Mouse (Mus musculus) liver, embryonic 16.5 days (tissue): Measurements from ENCODE around the gene Pdcl2. TPM values are rescaled to one million over a fixed set of nuclear protein-coding genes. Genes with fewer than 3 reads are reported as not detected.

Source experiments
- ATAC-seq: fragments of 200-750 bp; cut with Nextera tagmentation; 2 replicates; pipeline ENCODE4 v1.8.0; 2017; ENCODE audit warnings: low read depth, mild to moderate bottlenecking, moderate number of reproducible peaks, moderate library complexity
- H3K27ac ChIP-seq: fragments of 300-500 bp; sonication (generic); 2 replicates; pipeline ENCODE4 v1.5.1; 2014; ENCODE audit warnings: mild to moderate bottlenecking, low read length
- H3K27me3 ChIP-seq: fragments of 300-500 bp; sonication (generic); 2 replicates; pipeline ENCODE4 v1.6.1; 2014; ENCODE audit warnings: low read depth, low read length, mixed read lengths; ENCODE audit not compliant: control insufficient read depth, insufficient read depth
- H3K36me3 ChIP-seq: fragments of 300-500 bp; sonication (generic); 2 replicates; pipeline ENCODE4 v1.6.1; 2014; ENCODE audit warnings: mild to moderate bottlenecking; ENCODE audit not compliant: control insufficient read depth, insufficient read depth
- H3K4me1 ChIP-seq: fragments of 300-500 bp; sonication (generic); 2 replicates; pipeline ENCODE4 v1.6.1; 2014; ENCODE audit warnings: low read depth, low read length, mixed read lengths; ENCODE audit not compliant: control insufficient read depth
- H3K4me2 ChIP-seq: fragments of 300-500 bp; sonication (generic); 2 replicates; pipeline ENCODE4 v1.6.1; 2014; ENCODE audit warnings: low read depth, low read length, mixed read lengths
- H3K4me3 ChIP-seq: fragments of 300-500 bp; sonication (generic); 2 replicates; pipeline ENCODE4 v1.5.1; 2014; ENCODE audit warnings: low read depth, mild to moderate bottlenecking, low read length
- H3K9ac ChIP-seq: fragments of 300-500 bp; sonication (generic); 2 replicates; pipeline ENCODE4 v1.6.1; 2014; ENCODE audit warnings: low read depth, low read length
- H3K9me3 ChIP-seq: fragments of 300-500 bp; sonication (generic); replicated peaks from 2 replicates; pipeline ENCODE4 v1.6.1; 2016; ENCODE audit warnings: low read length; ENCODE audit not compliant: control insufficient read depth
- WGBS: fragments of 180-500 bp; shearing (Covaris S2); extraction: QIAGEN DNeasy Blood & Tissue Kit; methylation state at CpG from one replicate; pipeline ENCODE4 v1.1.7; 2014; ENCODE audit not compliant: insufficient replicate concordance; 5-methylcytosine and 5-hydroxymethylcytosine counted together
- polyA plus RNA-seq: library from polyadenylated mRNA; unstranded; fragments of >200 nt; fragmentation: Nextera tagmentation; extraction: Ambion mirVana; gene quantifications from 2 replicates; pipeline ENCODE4 v1.2.1, GENCODE M21; 2015

The Pdcl2 gene
- polyA plus RNA-seq, 1 experiment from 2014 or later = not detected

DNA sequence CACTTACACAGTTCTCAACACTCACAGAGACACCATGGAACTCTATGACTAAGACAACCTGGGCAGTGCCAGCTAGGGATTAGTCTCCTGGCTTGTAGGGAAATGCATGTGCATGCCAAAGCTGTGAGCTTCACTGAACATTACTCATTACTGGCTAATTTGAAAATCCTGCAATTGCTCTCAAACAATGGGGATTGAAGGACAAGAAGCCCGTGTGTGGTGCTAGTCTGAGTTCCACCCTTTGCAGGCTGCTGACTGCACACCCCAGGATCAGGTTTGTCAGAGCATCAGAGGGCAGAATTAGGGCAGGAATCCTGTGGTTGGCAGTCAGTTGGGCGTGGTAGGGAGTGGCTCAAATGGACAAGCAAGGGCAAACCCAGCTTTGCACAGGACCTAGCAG is 15.2 kb upstream of the Pdcl2 start:
- Histone ChIP-seq H3K4me3 (no peak overlapping the region), H3K4me2 (no peak overlapping the region), H3K9ac (no peak overlapping the region), H3K36me3 (no peaks in the 10 kb centered on the region), H3K4me1 (no peaks in the 10 kb centered on the region), H3K9me3 (no peaks in the 10 kb centered on the region), H3K27ac (no peak overlapping the region), H3K27me3 (no peaks in the 10 kb centered on the region)
- no peak for ATAC-seq
- 40% methylated on average over 2 of the region's 2 CpGs for WGBS

DNA sequence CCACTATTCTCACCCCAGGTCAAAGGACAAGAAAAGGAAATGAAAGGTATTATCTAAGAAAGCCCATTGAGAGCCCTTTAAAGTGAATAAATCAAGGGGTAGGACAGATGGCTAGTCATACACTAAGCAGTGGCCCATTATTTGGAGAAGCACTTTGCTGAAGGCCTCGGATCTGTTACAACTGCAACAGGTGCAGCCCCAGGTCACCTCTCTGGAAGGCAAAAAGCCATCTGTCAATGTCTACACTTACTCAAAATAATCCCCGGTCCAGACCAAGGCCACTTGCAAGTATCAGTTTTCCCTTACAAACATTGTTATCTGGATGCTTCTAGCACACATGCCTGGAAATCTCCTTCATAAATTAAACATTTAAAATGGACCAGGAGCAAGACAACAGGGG is 10.0 kb upstream of the Pdcl2 start:
- Histone ChIP-seq H3K9me3 (no peaks in the 10 kb centered on the region), H3K4me2 (no peak overlapping the region), H3K4me3 (no peak overlapping the region), H3K36me3 (no peaks in the 10 kb centered on the region), H3K9ac (no peak overlapping the region), H3K27ac (no peak overlapping the region), H3K4me1 (no peaks in the 10 kb centered on the region), H3K27me3 (no peaks in the 10 kb centered on the region)
- no peak for ATAC-seq
- WGBS = 65% methylated on average over 2 of the region's 2 CpGs

DNA sequence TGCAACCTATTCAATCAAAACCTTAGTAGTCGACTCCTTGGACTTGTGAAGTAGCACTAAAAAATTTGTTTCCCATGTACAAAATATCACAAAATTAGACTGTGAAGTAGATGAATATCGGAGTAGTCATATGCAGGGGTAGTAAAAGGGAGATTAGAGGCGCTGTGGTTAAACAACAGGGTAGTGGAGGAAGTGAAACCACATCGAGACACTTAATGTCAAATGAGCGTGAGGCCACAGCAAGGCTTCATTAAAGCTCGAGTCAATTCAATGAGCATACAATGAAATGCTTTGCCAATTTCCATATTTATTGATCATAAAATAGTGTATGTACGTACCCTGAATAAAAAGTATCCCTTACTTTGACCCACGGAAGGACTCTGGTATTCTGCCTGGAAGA is 6.1 kb upstream of the Pdcl2 start:
- no peak overlapping the region for H3K4me2 ChIP-seq
- H3K9me3 ChIP-seq = no peaks in the 10 kb centered on the region
- 35% methylated on average over 8 of the region's 8 CpGs for WGBS
- no peak overlapping the region for H3K4me3 ChIP-seq
- H3K27ac ChIP-seq = no peak overlapping the region
- no peaks in the 10 kb centered on the region for H3K27me3 ChIP-seq
- H3K36me3 ChIP-seq = no peaks in the 10 kb centered on the region
- no peaks in the 10 kb centered on the region for H3K4me1 ChIP-seq
- H3K9ac ChIP-seq = no peak overlapping the region
- no peak for ATAC-seq

DNA sequence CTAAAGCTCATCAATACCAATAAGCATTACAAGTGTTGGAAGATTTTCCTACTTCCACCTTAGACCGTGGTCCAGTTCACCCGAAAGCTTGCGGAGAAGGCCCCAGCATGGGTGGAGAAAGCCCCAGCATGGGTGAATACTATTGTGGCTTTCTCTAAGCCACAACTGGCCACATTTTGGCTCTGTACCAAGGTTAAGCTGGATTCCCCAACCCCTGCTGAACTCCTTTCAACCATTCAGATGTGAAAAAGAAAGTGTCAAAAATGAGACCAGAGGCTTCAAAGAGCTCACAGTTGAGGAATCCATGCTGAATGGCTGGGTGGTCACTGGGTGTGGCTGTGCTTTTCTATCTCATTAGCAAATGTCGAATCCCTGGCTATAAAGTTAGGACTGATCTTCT is 2.9 kb upstream of the Pdcl2 start:
- 58% methylated on average over 4 of the region's 4 CpGs for WGBS
- Histone ChIP-seq H3K9ac (no peak overlapping the region), H3K9me3 (no peaks in the 10 kb centered on the region), H3K36me3 (no peaks in the 10 kb centered on the region), H3K4me3 (no peak overlapping the region), H3K4me2 (no peak overlapping the region), H3K27me3 (no peaks in the 10 kb centered on the region), H3K27ac (no peak overlapping the region), H3K4me1 (no peaks in the 10 kb centered on the region)
- ATAC-seq = no peak

DNA sequence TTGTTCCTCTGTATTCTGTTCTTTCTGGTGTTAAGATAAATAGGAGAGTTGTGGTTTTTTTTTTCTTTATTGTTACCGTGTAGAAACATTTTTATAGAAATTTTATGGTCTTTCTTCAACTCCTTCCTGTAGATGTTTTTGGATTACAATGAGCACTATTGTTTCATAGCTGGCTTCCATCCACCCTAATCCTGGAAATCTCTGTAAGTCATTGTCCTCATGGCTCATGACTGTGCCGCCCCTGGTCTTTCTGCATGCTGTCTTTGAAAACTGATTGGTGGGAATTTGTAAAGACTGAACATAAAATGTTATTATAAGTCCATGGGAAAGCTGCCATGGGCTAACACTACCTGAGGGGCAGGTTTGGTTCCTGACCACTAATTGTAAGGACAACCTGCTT is 3.7 kb downstream of the Pdcl2 start:
- Histone ChIP-seq H3K9ac (no peak overlapping the region), H3K27ac (no peak overlapping the region), H3K9me3 (no peaks in the 10 kb centered on the region), H3K4me3 (no peak overlapping the region), H3K27me3 (no peaks in the 10 kb centered on the region), H3K4me2 (no peak overlapping the region), H3K36me3 (no peaks in the 10 kb centered on the region), H3K4me1 (no peaks in the 10 kb centered on the region)
- WGBS = 54% methylated on average over 2 of the region's 2 CpGs
- no peak for ATAC-seq

DNA sequence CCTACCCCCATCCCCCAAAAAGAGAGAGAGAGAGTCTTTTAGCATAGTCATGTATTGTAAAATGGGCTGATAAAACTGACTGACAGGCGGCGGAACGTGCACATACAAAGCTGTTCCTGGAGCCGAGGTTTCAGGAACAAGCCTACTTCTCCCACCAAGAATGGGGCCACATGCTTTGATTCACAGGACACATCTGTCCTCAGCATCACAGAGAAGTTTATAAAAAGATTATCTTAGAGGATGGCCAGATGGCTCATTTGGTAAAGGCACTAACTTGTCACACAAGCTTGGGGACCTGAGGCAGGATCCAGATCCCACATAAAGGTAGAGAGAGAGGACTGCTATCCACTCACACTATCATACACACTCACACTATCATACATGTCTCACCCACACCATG is 5.8 kb downstream of the Pdcl2 start:
- Histone ChIP-seq H3K4me2 (no peak overlapping the region), H3K27me3 (no peaks in the 10 kb centered on the region), H3K4me1 (no peaks in the 10 kb centered on the region), H3K9me3 (no peaks in the 10 kb centered on the region), H3K9ac (no peak overlapping the region), H3K4me3 (no peak overlapping the region), H3K36me3 (no peaks in the 10 kb centered on the region), H3K27ac (no peak overlapping the region)
- no peak for ATAC-seq
- 75% methylated on average over 4 of the region's 4 CpGs for WGBS

DNA sequence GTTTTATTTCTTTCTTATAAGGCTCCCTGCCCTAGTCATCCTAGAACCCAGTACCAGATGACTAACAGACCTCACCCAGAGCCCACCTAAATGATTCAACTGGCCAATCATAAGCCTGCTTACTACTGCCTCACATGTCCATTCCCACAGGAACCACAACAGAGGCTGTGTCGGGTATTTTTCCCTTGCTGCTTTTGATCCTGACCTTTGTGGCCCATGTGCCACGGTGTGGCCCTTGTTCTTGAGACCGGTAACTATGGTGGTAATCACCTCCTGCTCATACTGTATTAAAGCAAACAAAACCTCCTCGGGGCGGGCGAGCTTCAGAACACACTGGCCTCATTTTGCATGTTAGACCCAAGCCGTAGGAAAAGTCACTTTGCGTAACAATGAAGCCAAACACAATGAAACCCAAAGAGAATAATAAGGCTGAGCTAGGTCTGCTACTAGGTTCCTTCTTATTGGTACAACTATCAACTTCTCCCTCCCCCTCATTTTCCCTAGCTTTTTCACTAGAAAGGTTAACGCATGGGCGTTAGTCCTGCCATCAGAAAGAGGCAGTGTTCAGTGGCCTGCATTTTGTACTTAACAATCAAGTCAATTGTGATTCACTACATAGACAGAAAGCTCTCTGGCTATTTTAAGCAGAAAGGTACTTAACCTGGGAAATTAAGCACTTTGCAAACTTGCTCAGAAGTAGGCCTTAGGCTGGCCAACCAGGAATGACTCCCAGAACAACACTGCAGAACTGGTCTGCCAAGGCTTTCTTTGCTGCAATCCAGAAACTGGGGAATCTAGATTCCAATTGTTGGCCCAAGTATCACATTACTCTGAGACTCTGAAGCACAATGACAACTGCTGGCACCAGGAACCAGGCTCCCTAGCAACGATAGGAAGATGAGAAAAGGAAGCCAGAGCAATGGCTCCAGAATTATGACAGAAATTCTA is 9.4 kb downstream of the Pdcl2 start:
- ATAC-seq = no peak
- H3K27ac ChIP-seq = no peak overlapping the region
- WGBS = 56% methylated on average over 11 of the region's 11 CpGs

DNA sequence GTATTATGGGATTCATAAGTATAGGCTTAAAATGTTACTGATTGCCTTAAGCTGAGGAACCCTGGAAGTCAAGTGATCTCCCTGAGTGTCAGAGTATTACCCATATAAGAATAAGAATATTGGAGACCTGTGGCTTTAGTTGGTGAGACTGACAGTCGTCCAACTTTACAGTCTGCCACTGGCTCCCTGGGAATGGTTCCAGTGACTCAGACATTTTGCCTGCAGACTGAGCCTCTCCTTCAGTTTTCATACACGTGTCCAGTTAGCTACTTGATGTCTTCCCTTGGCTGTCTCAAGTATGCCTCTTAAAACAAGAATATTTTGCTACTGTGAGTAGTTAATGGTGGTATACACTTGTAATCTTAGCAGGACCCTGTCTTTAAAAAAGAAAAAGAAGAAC is 22.8 kb downstream of the Pdcl2 start:
- no peak overlapping the region for H3K27ac ChIP-seq
- H3K4me1 ChIP-seq = peaks cover 4% of the 10 kb centered on the region
- H3K36me3 ChIP-seq = no peaks in the 10 kb centered on the region
- no peaks in the 10 kb centered on the region for H3K9me3 ChIP-seq
- no peak overlapping the region for H3K4me3 ChIP-seq
- no peak overlapping the region for H3K4me2 ChIP-seq
- H3K27me3 ChIP-seq = peaks cover 16% of the 10 kb centered on the region
- WGBS = 40% methylated on average over 2 of the region's 2 CpGs
- H3K9ac ChIP-seq = no peak overlapping the region
- ATAC-seq = no peak

More for the DNA sequence above, 9.4 kb downstream of the Pdcl2 start:
- no peak overlapping the region for H3K4me2 ChIP-seq
- no peaks in the 10 kb centered on the region for H3K4me1 ChIP-seq
- H3K9me3 ChIP-seq = no peaks in the 10 kb centered on the region
- H3K9ac ChIP-seq = no peak overlapping the region
- no peaks in the 10 kb centered on the region for H3K27me3 ChIP-seq
- H3K4me3 ChIP-seq = no peak overlapping the region
- no peaks in the 10 kb centered on the region for H3K36me3 ChIP-seq

DNA sequence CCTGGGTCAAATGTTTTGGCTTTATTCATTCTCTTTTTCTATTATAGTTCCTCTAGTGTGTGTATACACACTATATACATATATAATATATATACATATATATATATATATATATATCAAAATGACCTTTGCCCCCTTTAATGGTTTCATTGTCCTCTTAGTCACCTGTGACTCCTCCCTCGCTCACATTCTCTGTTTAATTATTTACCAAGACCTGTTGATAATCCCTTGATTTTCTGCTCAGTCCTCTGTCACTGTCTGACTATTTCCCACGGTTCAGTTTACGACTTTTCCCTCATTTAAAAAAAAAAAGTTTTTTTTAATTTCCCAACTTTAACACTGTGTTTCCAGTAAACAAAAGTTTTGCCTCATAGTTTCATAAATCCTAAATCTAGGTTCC is 24.7 kb downstream of the Pdcl2 start:
- H3K36me3 ChIP-seq = no peaks in the 10 kb centered on the region
- H3K4me3 ChIP-seq = no peak overlapping the region
- no peak overlapping the region for H3K9ac ChIP-seq
- 56% methylated on average over 3 of the region's 3 CpGs for WGBS
- no peaks in the 10 kb centered on the region for H3K9me3 ChIP-seq
- no peak overlapping the region for H3K27ac ChIP-seq
- peaks cover 16% of the 10 kb centered on the region for H3K27me3 ChIP-seq
- peaks cover 6% of the 10 kb centered on the region for H3K4me1 ChIP-seq
- H3K4me2 ChIP-seq = no peak overlapping the region
- no peak for ATAC-seq
